Mouse (Mus musculus) left cerebral cortex, postnatal 36 days (tissue): ENCODE measurements at regions not wholly inside any gene's neighbourhood (a gene's known extent, or its start where the extent isn't known, plus 50 kb on each side); places are given as distances from the start of the nearest gene placed in this dataset.
A peak's percentile ranks its signal among the peaks of the same experiment; 100 is the strongest.

Source experiments
- DNase-seq, 2 experiments: peaks; one replicate each; pipeline ENCODE4 v3.0.0; 2021 to 2022; ENCODE audit warnings: low spot score in 2 of 2, mixed read lengths in 1 of 2
- intact Hi-C: fragments of 180-260 bp; cut with DNase I; formaldehyde crosslinking; loops from one replicate; pipeline ENCODE4 v1.15.1; 2025

DNA sequence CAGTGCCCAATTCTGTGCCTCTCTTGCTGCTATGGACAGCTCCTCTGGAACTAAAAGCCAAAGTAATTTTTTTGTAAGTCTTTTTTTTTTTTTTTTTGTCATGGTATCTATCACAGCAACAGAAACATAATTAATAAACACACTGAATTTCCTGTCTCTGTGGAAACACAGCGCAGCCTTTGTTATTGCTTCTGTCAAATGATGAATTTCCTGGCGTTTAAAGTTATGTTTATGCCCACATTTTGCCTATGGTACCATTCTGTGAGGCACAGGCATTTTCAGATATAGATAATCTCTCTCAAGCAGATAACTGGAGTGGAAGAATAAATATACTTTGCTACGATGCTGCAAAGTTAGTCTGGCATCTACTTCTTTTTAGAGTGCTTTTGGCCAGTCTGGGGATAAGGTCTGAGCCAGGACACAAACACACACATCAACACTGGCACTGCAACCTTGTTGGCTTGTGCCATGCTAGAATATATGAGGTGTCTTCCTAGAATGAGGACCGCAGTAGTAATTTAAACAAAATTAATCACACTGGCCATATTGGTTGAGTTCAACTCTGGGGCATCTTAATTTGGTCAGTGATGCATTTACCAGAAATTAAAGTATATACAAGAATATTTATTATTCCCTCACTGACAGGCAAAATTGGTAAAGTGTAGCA is 227.9 kb upstream of the Gk2 start:
- intact Hi-C loops: no loop called here
- DNase-seq: no peak

- DNase-seq: no peak
- intact Hi-C loops: no loop called here
Observed at GRCm38 (mm10) chr5:97669726-97670125, 212.9 kb upstream of the Gk2 start.

DNA sequence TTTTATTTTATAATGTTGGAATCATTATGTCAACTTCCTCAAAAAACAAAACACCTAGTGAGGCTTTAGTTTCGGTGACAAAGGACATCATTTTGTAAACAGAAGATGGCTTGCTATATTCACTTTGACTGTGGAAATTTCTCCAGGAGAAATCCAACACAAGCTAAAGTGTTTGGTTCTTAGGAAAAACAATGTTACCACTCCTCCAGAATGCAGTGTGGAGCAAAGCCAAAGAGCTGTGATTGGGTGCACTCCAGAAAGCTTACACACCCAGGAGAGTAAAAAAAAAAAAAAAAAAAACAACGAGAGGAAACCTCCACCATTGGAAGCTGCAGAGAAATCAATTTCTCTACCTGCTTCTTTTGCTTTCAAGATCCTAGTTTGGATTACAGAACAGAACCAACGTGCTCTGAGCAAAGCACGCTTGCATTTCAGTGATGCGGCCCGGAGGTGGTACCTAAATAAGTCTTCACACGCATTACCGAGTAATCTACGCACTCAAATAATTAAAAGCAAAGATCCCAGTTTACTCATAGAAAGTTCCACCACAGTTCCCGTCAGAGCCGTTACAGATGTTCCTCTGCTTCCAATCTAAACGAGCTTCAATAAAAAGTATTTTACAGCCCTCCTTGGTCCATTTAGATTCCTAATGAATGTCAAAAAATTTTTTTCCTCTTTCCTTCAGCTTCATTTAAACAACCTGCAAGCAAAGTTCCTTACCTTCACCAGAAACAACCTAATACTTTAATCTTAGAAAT is 199.5 kb upstream of the Gk2 start:
- DNase-seq: peak in 1 of 2 experiments; percentile 8
- intact Hi-C loops: no loop called here

DNA sequence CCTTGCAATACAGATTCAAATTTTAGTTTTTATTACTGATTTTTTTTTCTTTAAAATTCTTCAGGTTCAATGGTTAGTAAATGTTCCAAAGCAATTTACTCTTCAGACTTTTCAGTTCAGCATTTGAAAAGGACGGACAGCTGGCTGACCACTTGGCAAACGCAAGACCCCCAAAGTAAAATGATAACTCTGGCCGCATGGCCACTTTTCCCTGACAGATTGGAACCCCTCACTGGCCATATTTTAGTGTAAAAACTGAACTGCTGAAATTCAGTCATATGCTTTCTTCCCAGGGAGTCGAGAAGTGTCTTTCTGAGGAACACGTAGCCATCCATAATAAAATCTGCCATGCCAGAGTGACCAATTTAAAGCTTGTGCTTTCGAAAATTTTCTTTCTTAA is 198.4 kb upstream of the Gk2 start:
- no peak for DNase-seq
- intact Hi-C loops: no loop called here

DNA sequence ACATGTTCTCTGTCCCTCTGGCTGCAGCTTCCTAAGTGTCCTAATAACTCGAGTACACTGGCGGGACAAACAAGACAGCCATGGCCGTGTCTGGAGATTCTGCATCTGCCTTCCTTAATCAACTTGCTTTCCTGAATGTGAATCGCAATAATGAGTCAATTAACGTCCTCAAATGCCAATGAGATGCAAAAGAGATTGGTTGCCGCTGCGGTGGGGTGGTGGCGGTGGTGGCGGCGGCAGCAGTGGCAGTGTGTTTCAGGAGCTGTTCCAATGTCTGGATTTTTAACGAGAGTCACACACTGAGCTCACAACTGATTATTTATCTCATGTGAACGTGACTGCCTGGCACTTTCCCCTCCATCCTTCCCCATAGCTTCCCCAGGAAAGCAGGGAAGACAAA is 197.6 kb upstream of the Gk2 start:
- DNase-seq: no peak

GRCm38 (mm10) chr5:97642251-97642650 is 185.4 kb upstream of the Gk2 start:
- DNase-seq: peak; percentile 27 to 45
- intact Hi-C loops: loop anchor here (10.0 kb wide), 1 partner anchor 543 kb away; no protein-coding TSS in a partner anchor

More for the DNA sequence above, 197.6 kb upstream of the Gk2 start:
- intact Hi-C loops: no loop called here

DNA sequence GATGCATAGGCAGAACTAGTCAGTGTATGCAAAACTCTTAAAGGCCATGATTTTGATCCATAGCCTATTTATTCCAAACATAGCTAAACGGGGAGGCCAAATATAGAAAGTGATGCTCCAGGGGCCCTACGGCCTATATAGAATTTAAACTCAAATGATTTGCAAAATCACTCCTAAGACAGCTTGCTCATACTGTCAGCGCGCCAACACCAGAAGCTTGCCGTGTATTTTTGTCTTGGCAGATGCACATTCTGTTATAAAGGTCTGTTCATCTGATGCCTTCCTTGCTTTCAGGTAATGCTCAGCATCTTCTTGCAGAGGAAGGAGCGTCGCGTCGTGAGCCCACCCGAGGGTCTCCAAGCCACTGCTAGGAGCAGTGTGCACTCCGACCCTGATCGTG is 184.8 kb upstream of the Gk2 start:
- peak; percentile 70 to 76 for DNase-seq
- intact Hi-C loops: loop anchor here (10.0 kb wide), 1 partner anchor 543 kb away; no protein-coding TSS in a partner anchor

DNA sequence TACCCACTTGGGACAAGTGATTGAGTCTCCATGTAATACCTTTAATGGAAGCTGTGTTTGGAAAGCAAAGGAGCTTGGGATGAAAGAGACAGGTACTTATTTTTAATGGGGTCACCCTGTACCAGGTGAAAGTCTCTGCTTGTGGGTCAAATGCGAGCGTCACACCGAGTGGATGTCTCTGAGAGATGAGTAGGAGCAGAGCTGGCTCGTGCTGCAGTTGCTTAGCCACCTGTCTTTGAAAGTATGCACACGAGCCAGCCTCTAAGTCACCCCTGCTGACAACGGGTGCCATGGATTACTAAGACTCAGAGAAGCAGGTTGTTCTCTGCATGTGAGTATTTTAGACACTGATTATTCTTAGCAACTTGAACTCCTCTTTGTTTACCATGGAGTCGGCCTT is 179.5 kb upstream of the Gk2 start:
- intact Hi-C loops: no loop called here
- DNase-seq: no peak

DNA sequence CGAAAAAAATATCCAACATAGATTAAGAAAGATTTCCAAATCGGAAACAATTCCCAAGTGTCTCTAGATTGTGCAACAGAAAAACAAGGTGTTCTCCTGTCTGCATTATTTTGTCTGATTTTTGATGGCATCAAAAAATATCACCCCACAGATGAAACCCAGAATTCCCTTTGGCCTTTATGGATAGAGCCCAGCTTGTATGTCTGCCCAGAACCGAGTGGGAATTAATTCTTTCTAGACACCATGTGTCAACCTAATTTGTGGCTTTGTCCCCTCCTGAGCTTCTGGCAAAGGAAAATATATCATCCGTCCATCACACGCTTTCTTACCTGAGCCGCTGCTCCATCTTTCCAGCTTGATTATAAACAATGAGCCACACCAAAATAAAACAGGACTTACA is 176.9 kb upstream of the Gk2 start:
- DNase-seq: no peak
- intact Hi-C loops: no loop called here

DNA sequence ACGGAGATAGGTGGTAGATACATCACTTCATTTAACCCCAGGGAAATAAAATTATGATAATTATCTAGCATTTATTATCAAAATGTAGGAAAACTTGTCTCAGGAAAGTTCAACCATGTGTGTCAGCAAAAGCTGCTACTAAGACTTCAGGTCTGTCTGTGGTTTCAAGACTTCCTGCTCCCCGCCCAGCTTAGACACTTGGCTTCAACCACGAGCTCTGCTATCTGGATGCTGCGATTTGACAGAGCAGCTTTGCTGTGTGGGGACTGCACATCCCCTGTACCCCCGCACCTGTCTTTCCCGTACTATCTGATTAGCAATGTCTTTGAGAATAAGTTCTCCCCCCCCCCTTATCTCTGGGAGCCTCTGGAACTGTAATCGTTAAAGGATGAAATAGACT is 176.0 kb upstream of the Gk2 start:
- intact Hi-C loops: no loop called here
- DNase-seq: no peak

- intact Hi-C loops: no loop called here
- DNase-seq: no peak
Observed at GRCm38 (mm10) chr5:97625200-97625599, 168.4 kb upstream of the Gk2 start.

- intact Hi-C loops: no loop called here
- no peak for DNase-seq
Observed at GRCm38 (mm10) chr5:97619890-97620289, 163.1 kb upstream of the Gk2 start.

GRCm38 (mm10) chr5:97618411-97618810 is 161.6 kb upstream of the Gk2 start:
- DNase-seq: no peak
- intact Hi-C loops: no loop called here

- intact Hi-C loops: no loop called here
- no peak for DNase-seq
Observed at GRCm38 (mm10) chr5:97602176-97602575, 145.4 kb upstream of the Gk2 start.

DNA sequence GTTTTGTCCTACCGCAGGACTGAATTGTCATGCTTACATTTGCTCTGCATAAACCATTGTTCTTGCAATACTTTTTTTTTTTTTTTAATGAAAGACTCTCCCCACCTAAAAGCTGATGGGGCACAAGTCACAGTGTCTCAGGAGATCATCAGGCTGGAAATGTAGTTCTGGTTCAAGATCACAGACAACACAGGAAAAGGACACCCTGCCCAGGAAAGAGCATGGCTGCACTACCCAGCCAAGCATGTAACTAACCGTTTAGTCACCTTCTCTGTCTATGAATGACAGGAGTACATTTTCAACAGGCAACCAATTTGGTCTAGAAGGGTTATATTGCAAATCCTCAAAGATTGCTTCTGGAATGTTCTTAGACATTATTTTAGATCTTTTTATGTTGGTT is 144.6 kb upstream of the Gk2 start:
- no peak for DNase-seq
- intact Hi-C loops: no loop called here

GRCm38 (mm10) chr5:97598741-97599140 is 141.9 kb upstream of the Gk2 start:
- intact Hi-C loops: loop anchor here (10.0 kb wide), 1 partner anchor 566 kb away; the partner anchor contains the start of gene Prdm8
- no peak for DNase-seq

GRCm38 (mm10) chr5:97595916-97596315 is 139.1 kb upstream of the Gk2 start:
- no peak for DNase-seq
- intact Hi-C loops: loop anchor here (10.0 kb wide), 1 partner anchor 569 kb away; the partner anchor contains the start of gene Prdm8

DNA sequence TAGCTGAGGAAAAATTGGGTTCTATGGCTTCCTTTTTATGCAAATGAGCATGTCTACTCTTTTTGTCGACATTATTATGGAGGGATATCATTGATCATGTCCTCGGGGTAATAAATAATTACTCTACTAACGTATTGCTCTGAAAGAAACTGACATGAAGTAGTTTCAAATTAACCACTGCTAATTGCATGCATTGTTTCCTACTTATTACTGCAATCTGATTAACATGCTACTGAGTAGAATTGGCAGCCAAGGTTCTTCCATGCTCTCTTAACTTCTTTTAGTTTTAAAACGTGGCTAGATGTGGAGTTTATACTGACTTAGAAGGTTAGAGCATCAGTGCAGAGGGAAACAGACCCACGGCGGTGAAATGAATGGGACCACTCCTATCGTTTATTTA is 137.3 kb upstream of the Gk2 start:
- no peak for DNase-seq

DNA sequence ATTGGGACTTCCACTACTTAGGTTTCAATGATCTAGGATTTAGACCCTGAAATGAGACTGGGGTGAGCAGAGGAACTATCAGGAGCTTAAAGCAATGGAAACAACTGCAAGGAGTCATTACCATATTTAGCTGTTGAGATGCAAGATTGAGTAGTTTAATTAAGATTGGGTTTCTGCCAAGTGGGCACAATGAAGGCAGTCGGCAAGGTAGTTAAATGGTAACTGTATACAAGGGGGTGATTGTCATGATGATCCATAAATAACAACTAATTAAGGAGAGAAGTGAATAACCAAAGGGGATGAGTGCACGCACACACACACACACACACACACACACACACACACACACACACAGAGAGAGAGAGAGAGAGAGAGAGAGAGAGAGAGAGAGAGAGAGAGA is 125.7 kb upstream of the Gk2 start:
- intact Hi-C loops: no loop called here

More for the DNA sequence above, 137.3 kb upstream of the Gk2 start:
- intact Hi-C loops: loop anchor here (10.0 kb wide), 1 partner anchor 571 kb away; the partner anchor contains the start of gene Prdm8

GRCm38 (mm10) chr5:97565486-97565885 is 108.7 kb upstream of the Gk2 start:
- intact Hi-C loops: no loop called here
- no peak for DNase-seq

More for the DNA sequence above, 125.7 kb upstream of the Gk2 start:
- DNase-seq: no peak

DNA sequence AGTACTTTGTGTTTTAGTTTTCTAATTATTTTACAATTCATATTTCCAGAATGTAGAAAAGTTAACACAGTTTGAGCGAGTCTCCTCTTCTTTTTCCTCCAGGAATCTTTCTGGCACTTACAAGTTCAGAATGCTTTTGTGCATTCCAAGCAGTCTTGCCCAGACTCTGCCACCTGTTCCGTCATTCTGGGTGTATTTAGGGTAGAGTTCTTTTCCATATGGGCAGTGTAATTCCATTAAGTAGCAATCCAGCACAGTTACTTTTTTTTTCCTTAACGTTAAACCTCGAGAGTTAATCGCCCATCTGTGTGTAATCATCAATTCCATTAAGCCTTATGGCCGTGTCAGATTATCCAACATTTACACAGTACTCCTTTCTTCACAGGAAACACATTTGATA is 106.9 kb upstream of the Gk2 start:
- intact Hi-C loops: no loop called here
- no peak for DNase-seq
